9 mouse cellular contexts compared by ENCODE assay signal in the genomic region with DNA sequence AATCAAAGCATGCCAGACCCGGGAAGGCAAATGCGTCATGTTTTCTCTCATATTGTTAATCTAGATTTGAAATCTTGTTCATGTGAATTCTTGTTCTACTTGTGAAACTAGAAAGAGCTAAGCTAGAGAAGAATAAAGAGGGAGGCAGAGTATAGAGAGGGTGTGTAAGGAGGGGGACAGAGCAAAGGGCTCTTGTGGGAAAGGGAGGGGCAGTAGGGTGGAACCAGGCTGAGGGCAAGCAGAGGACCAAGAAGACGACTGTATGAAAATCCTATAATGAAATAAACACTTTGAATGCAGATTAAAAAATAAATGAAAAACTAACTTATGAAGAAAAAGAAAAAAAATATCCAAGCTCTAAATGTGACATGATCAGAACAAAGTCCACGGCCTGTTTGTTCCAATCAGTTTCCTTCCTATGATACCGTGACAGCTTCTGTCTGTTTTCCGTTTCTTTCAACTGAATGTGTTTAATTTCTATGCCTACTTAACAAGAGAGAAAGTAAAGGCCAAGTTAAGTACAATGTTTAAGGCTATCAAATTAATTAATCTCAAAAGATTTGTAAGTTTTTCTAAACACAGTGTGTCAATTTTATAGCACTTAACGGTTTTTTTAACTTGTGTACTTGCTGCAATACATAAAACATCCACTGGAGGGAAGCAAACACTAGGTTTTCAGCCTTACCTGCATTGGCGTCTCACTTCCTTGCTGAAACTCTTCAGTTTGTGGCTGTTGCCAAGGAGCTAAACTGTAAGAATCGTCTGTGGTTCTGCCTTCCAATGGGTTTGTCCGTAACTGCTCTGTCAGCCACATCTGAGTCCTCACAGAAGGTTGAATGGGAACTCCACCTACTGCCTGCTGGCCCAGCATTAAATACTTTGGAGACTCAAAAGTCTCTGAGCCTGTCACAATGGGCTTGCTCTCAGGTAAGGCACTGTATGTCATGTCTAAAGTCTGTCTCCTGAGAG. TPM values are rescaled to one million over a fixed set of nuclear protein-coding genes. Genes with fewer than 3 reads are reported as not detected.
A peak's percentile ranks its signal among the peaks of the same experiment; 100 is the strongest.
DNase-seq lines count a peak whose midpoint lies in the region; ATAC-seq and TF ChIP-seq lines count a peak whose summit lies in the region.
"Had no signal": no experiment of that assay in that cellular context is flagged by ENCODE, and none has a peak within 500 bp of the region (broad histone marks: within the 10 kb centered on the region; RNA-seq: fewer than 3 reads in every experiment).

No protein-coding gene starts in this region.

- no peak overlapping the region for H3K27ac ChIP-seq in liver, embryonic 12.5 days
- H3K27ac ChIP-seq in forebrain, embryonic 12.5 days, result no peak overlapping the region
- no peak overlapping the region for H3K27ac ChIP-seq in intestine, embryonic 15.5 days
- no peak overlapping the region for H3K27ac ChIP-seq in midbrain, embryonic 16.5 days (ENCODE audit: low read length)
- H3K27ac ChIP-seq in stomach, postnatal 0 days (replicated peaks), result no peak overlapping the region
- H3K27ac ChIP-seq: embryonic facial prominence, embryonic 13.5 days had no signal

- H3K9ac ChIP-seq in liver, embryonic 12.5 days, result no peak overlapping the region
- H3K9ac ChIP-seq in forebrain, embryonic 12.5 days, result no peak overlapping the region
- no peak overlapping the region for H3K9ac ChIP-seq in intestine, embryonic 15.5 days
- no peak overlapping the region for H3K9ac ChIP-seq in midbrain, embryonic 16.5 days (ENCODE audit: low read depth, low read length)
- no peak overlapping the region for H3K9ac ChIP-seq in stomach, postnatal 0 days (ENCODE audit: low read length)
- H3K9ac ChIP-seq: embryonic facial prominence, embryonic 13.5 days had no signal

- H3K4me3 ChIP-seq in liver, embryonic 12.5 days, result no peak overlapping the region
- H3K4me3 ChIP-seq in forebrain, embryonic 12.5 days (replicated peaks), result no peak overlapping the region
- H3K4me3 ChIP-seq in intestine, embryonic 15.5 days (replicated peaks), result no peak overlapping the region
- no peak overlapping the region for H3K4me3 ChIP-seq in midbrain, embryonic 16.5 days (ENCODE audit: low read depth, low read length)
- H3K4me3 ChIP-seq in stomach, postnatal 0 days (ENCODE audit: low read depth, low read length), result no peak overlapping the region
- H3K4me3 ChIP-seq: embryonic facial prominence, embryonic 13.5 days had no signal

- no peak; the same call in 1 of the 2 replicates for ATAC-seq in liver, embryonic 12.5 days
- ATAC-seq in forebrain, embryonic 12.5 days (ENCODE audit: low FRiP score), result peak; percentile 24; the same call in 1 of the 2 replicates
- ATAC-seq in intestine, embryonic 15.5 days, result peak; percentile 73; the same call in 1 of the 2 replicates
- peak; percentile 85 for ATAC-seq in midbrain, embryonic 16.5 days
- ATAC-seq in stomach, postnatal 0 days (ENCODE audit: low FRiP score, low TSS enrichment), result no peak; the same call in 1 of the 2 replicates

- intact Hi-C loops in left cerebral cortex, postnatal 10 days (cut with DNase I), result loop anchor here (2.0 to 10.0 kb wide), 4 partner anchors 161 to 931 kb away; a partner anchor contains a TSS

- H3K9me3 ChIP-seq in liver, embryonic 12.5 days (replicated peaks), result no peaks in the 10 kb centered on the region
- H3K9me3 ChIP-seq in forebrain, embryonic 12.5 days, result no peaks in the 10 kb centered on the region
- no peaks in the 10 kb centered on the region for H3K9me3 ChIP-seq in intestine, embryonic 15.5 days
- H3K9me3 ChIP-seq in midbrain, embryonic 16.5 days (replicated peaks; ENCODE audit: control insufficient read depth, low read length, poor library complexity, severe bottlenecking), result no peaks in the 10 kb centered on the region
- H3K9me3 ChIP-seq in stomach, postnatal 0 days (ENCODE audit: control insufficient read depth, low read length), result no peaks in the 10 kb centered on the region
- H3K9me3 ChIP-seq: embryonic facial prominence, embryonic 13.5 days had no signal

- WGBS in liver, embryonic 12.5 days (ENCODE audit: insufficient replicate concordance), result 51% methylated on average over 10 of the region's 10 CpGs
- 57% methylated on average over 10 of the region's 10 CpGs for WGBS in forebrain, embryonic 12.5 days
- 56% methylated on average over 10 of the region's 10 CpGs for WGBS in intestine, embryonic 15.5 days
- 58% methylated on average over 10 of the region's 10 CpGs for WGBS in midbrain, embryonic 16.5 days
- WGBS in stomach, postnatal 0 days, result 48% methylated on average over 10 of the region's 10 CpGs

- H3K4me1 ChIP-seq in liver, embryonic 12.5 days, result peaks cover 3% of the 10 kb centered on the region; the same call in 1 of the 2 replicates
- H3K4me1 ChIP-seq in forebrain, embryonic 12.5 days, result no peaks in the 10 kb centered on the region
- H3K4me1 ChIP-seq in intestine, embryonic 15.5 days (replicated peaks), result peaks cover 3% of the 10 kb centered on the region; the same call in 1 of the 2 replicates
- no peaks in the 10 kb centered on the region for H3K4me1 ChIP-seq in midbrain, embryonic 16.5 days (ENCODE audit: control insufficient read depth, insufficient read depth, low read length)
- no peaks in the 10 kb centered on the region for H3K4me1 ChIP-seq in stomach, postnatal 0 days (replicated peaks; ENCODE audit: control insufficient read depth, insufficient read depth)
- H3K4me1 ChIP-seq: embryonic facial prominence, embryonic 13.5 days had no signal

- no peaks in the 10 kb centered on the region for H3K27me3 ChIP-seq in liver, embryonic 12.5 days (replicated peaks)
- H3K27me3 ChIP-seq in forebrain, embryonic 12.5 days, result no peaks in the 10 kb centered on the region
- no peaks in the 10 kb centered on the region for H3K27me3 ChIP-seq in intestine, embryonic 15.5 days (replicated peaks)
- no peaks in the 10 kb centered on the region for H3K27me3 ChIP-seq in midbrain, embryonic 16.5 days (ENCODE audit: control insufficient read depth, insufficient read depth, low read depth, low read length)
- H3K27me3 ChIP-seq in stomach, postnatal 0 days (ENCODE audit: control insufficient read depth, insufficient read depth, low read length), result no peaks in the 10 kb centered on the region
- H3K27me3 ChIP-seq: embryonic facial prominence, embryonic 13.5 days had no signal

- H3K4me2 ChIP-seq in liver, embryonic 12.5 days, result no peak overlapping the region
- no peak overlapping the region for H3K4me2 ChIP-seq in forebrain, embryonic 12.5 days
- no peak overlapping the region for H3K4me2 ChIP-seq in intestine, embryonic 15.5 days (replicated peaks)
- H3K4me2 ChIP-seq in midbrain, embryonic 16.5 days (ENCODE audit: low read length), result no peak overlapping the region
- H3K4me2 ChIP-seq in stomach, postnatal 0 days (replicated peaks; ENCODE audit: low read depth), result no peak overlapping the region
- H3K4me2 ChIP-seq: embryonic facial prominence, embryonic 13.5 days had no signal

- DNase-seq in liver, result peak; percentile 12
- DNase-seq in c-Kit-negative CD71-positive TER-119-positive erythroid progenitor cells, embryonic 14.5 days (ENCODE audit: low read depth, low spot score), result peak; percentile 30
- peak; percentile 30 to 76 for DNase-seq in left cerebral cortex, postnatal 10 days (ENCODE audit: extremely low spot score in 1 of 2, low spot score in 2 of 2)
- DNase-seq in stomach, postnatal 0 days (ENCODE audit: low spot score), result peak; percentile 33

- TF ChIP-seq EP300 in stomach, postnatal 0 days (optimal IDR thresholded peaks at IDR 0.05), result no peak

- H3K36me3 ChIP-seq in liver, embryonic 12.5 days, result no peaks in the 10 kb centered on the region
- H3K36me3 ChIP-seq in forebrain, embryonic 12.5 days (replicated peaks), result 0 out of 2 replicates have a peak, but pooled peaks cover 5% of the 10 kb centered on the region
- H3K36me3 ChIP-seq in intestine, embryonic 15.5 days, result no peaks in the 10 kb centered on the region
- no peaks in the 10 kb centered on the region for H3K36me3 ChIP-seq in midbrain, embryonic 16.5 days (ENCODE audit: control insufficient read depth, insufficient read depth, low read length)
- H3K36me3 ChIP-seq in stomach, postnatal 0 days (ENCODE audit: control insufficient read depth, insufficient read depth, low read length), result no peaks in the 10 kb centered on the region

- peak; percentile 92 for TF ChIP-seq CTCF in stomach, postnatal 0 days (IDR thresholded peaks at IDR 0.05; ENCODE audit: low read depth)

RNA-seq across cellular contexts. Expression of a gene that starts 10.6 kb away (rescaled TPM):
- 0.50 and 0.61 TPM in 2 replicates for polyA plus RNA-seq in liver, embryonic 12.5 days (2016; fragmentation: Nextera tagmentation; extraction: Ambion mirVana)
- polyA plus RNA-seq in forebrain, embryonic 12.5 days (2016; fragmentation: Nextera tagmentation; extraction: Ambion mirVana), result 1.7 and 2.1 TPM in 2 replicates
- 1.9 and 2.0 TPM in 2 replicates for polyA plus RNA-seq in intestine, embryonic 15.5 days (2015; fragmentation: Nextera tagmentation; extraction: Ambion mirVana)
- 1 to 10 TPM; 1.1 to 3.1 TPM for total RNA-seq in left cerebral cortex, postnatal 10 days (2021)
- 0.75 and 0.88 TPM in 2 replicates for polyA plus RNA-seq in midbrain, embryonic 16.5 days (2015; fragmentation: Nextera tagmentation; extraction: Ambion mirVana)
- polyA plus RNA-seq in stomach, postnatal 0 days (2015; fragmentation: Nextera tagmentation; extraction: Ambion mirVana), result 21.2 and 22.8 TPM in 2 replicates

RNA-seq across cellular contexts. Expression of a gene that starts 31.7 kb away (rescaled TPM):
- 2.4 and 2.5 TPM in 2 replicates for polyA plus RNA-seq in liver, embryonic 12.5 days (2016; fragmentation: Nextera tagmentation; extraction: Ambion mirVana)
- polyA plus RNA-seq in forebrain, embryonic 12.5 days (2016; fragmentation: Nextera tagmentation; extraction: Ambion mirVana), result 5.3 TPM in 2 replicates
- 3.5 and 3.9 TPM in 2 replicates for polyA plus RNA-seq in intestine, embryonic 15.5 days (2015; fragmentation: Nextera tagmentation; extraction: Ambion mirVana)
- total RNA-seq in left cerebral cortex, postnatal 10 days (2021), result 10 to 100 TPM; 16.8 to 17.8 TPM
- 3.9 TPM in 2 replicates for polyA plus RNA-seq in midbrain, embryonic 16.5 days (2015; fragmentation: Nextera tagmentation; extraction: Ambion mirVana)
- polyA plus RNA-seq in stomach, postnatal 0 days (2015; fragmentation: Nextera tagmentation; extraction: Ambion mirVana), result 1.6 and 2.0 TPM in 2 replicates

Comparison
In these comparisons a context has a peak if more than half of its experiments do, and no peak if none do; other contexts are left out.
1. ATAC-seq: peak in forebrain, embryonic 12.5 days (single experiment), intestine, embryonic 15.5 days (single experiment) and midbrain, embryonic 16.5 days (single experiment); none in liver, embryonic 12.5 days (single experiment) and stomach, postnatal 0 days (single experiment).
2. Peak in every context shown above with its lines, with median percentiles within 50 percentile points of each other: DNase-seq.